Comparison of ENCODE assay signal across 17 mouse cellular contexts in the genomic region with DNA sequence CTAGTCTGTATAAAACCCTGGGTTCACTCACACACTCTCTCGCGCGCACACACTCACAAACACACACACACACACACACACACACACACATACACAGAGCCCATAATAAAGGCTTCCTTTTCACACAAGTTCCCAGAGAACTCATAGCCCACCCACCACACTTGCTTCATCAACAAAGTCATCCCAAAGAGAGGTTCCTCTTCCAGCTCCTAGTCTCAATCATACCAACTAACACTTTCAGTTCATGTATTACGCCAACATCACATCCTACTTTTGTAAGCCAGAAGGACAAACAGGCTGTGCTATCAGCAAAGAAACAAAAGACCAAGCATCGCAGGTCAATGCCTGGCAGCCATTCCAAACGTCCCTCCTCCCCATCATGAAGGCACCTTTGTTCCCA.
DNase-seq lines count a peak whose midpoint lies in the region; ATAC-seq and TF ChIP-seq lines count a peak whose summit lies in the region.
"Had no signal": no experiment of that assay in that cellular context is flagged by ENCODE, and none has a peak within 500 bp of the region (broad histone marks: within the 10 kb centered on the region; RNA-seq: fewer than 3 reads in every experiment).

No protein-coding gene starts in this region.

- no peak overlapping the region for H3K4me2 ChIP-seq in midbrain, embryonic 13.5 days (replicated peaks)
- H3K4me2 ChIP-seq: forebrain, embryonic 15.5 days; heart, embryonic 15.5 days; hindbrain, embryonic 12.5 days; limb, embryonic 12.5 days; lung, embryonic 14.5 days; neural tube, embryonic 12.5 days had no signal

- H3K36me3 ChIP-seq in liver, adult 2 months (ENCODE audit: control insufficient read depth, insufficient read depth, low read length) = no peaks in the 10 kb centered on the region
- H3K36me3 ChIP-seq in ES-Bruce4 (ENCODE audit: control insufficient read depth, insufficient read depth, low read length, poor library complexity, severe bottlenecking) = peaks cover 43% of the 10 kb centered on the region
- H3K36me3 ChIP-seq in midbrain, embryonic 13.5 days = no peaks in the 10 kb centered on the region
- H3K36me3 ChIP-seq: forebrain, embryonic 15.5 days; heart, embryonic 15.5 days; hindbrain, embryonic 12.5 days; neural tube, embryonic 12.5 days had no signal

- H3K4me1 ChIP-seq in liver, adult 2 months (ENCODE audit: control insufficient read depth, insufficient read depth, low read length) = peaks cover 9% of the 10 kb centered on the region
- peaks cover 3% of the 10 kb centered on the region for H3K4me1 ChIP-seq in ES-Bruce4 (ENCODE audit: control insufficient read depth, insufficient read depth, low read length)
- peaks cover 90% of the 10 kb centered on the region for H3K4me1 ChIP-seq in bone marrow macrophage, adult 2 months (ENCODE audit: control insufficient read depth, insufficient read depth, low read length)
- H3K4me1 ChIP-seq in midbrain, embryonic 13.5 days (replicated peaks) = peaks cover 3% of the 10 kb centered on the region

- H3K9me3 ChIP-seq in ES-Bruce4 (replicated peaks; ENCODE audit: control insufficient read depth, insufficient read depth, low read length, poor library complexity, severe bottlenecking) = peaks cover 64% of the 10 kb centered on the region
- H3K9me3 ChIP-seq in midbrain, embryonic 13.5 days = no peaks in the 10 kb centered on the region
- H3K9me3 ChIP-seq: embryonic facial prominence, embryonic 10.5 days; forebrain, embryonic 15.5 days; heart, embryonic 15.5 days; hindbrain, embryonic 12.5 days; limb, embryonic 12.5 days; neural tube, embryonic 12.5 days had no signal

- no peak for TF ChIP-seq POLR2A in liver, adult 2 months (IDR thresholded peaks at IDR 0.05; ENCODE audit: extremely low read depth, insufficient read depth, low read length)
- TF ChIP-seq POLR2A in ES-Bruce4 (IDR thresholded peaks at IDR 0.05; ENCODE audit: insufficient read depth, low read length) = no peak
- no peak for TF ChIP-seq POLR2A in bone marrow macrophage, adult 2 months (IDR thresholded peaks at IDR 0.05; ENCODE audit: borderline replicate concordance, low read depth, low read length)

- H3K9ac ChIP-seq in liver, adult 2 months (ENCODE audit: low read depth, low read length) = no peak overlapping the region
- no peak overlapping the region for H3K9ac ChIP-seq in ES-Bruce4 (ENCODE audit: low read depth, poor library complexity, severe bottlenecking)
- H3K9ac ChIP-seq in midbrain, embryonic 13.5 days (replicated peaks) = no peak overlapping the region
- H3K9ac ChIP-seq: forebrain, embryonic 15.5 days; heart, embryonic 15.5 days; hindbrain, embryonic 12.5 days; limb, embryonic 12.5 days; lung, embryonic 14.5 days; neural tube, embryonic 12.5 days had no signal

- H3K79me2 ChIP-seq in liver, adult 2 months (ENCODE audit: control insufficient read depth, insufficient read depth, low read length) = no peaks in the 10 kb centered on the region

- 62% methylated on average over 6 of the region's 6 CpGs for WGBS in liver, adult 2 months
- 78% methylated on average over 6 of the region's 6 CpGs for WGBS in midbrain, embryonic 13.5 days

- H3K27ac ChIP-seq in liver, adult 2 months (replicated peaks; ENCODE audit: insufficient read depth, low read depth, low read length) = no peak overlapping the region
- peak overlapping the region; percentile 92 for H3K27ac ChIP-seq in ES-Bruce4 (ENCODE audit: insufficient read depth, low read length)
- H3K27ac ChIP-seq in bone marrow macrophage, adult 2 months (ENCODE audit: insufficient read depth, low read depth, low read length) = peak overlapping the region; percentile 94
- no peak overlapping the region for H3K27ac ChIP-seq in midbrain, embryonic 13.5 days
- H3K27ac ChIP-seq: embryonic facial prominence, embryonic 10.5 days; forebrain, embryonic 15.5 days; hindbrain, embryonic 12.5 days; limb, embryonic 12.5 days; neural tube, embryonic 12.5 days had no signal

- no peaks in the 10 kb centered on the region for H3K27me3 ChIP-seq in liver, adult 2 months (ENCODE audit: control insufficient read depth, insufficient read depth, low read length)
- H3K27me3 ChIP-seq in ES-Bruce4 (ENCODE audit: control insufficient read depth, insufficient read depth, low read length, poor library complexity, severe bottlenecking) = no peaks in the 10 kb centered on the region
- no peaks in the 10 kb centered on the region for H3K27me3 ChIP-seq in midbrain, embryonic 13.5 days
- H3K27me3 ChIP-seq: forebrain, embryonic 15.5 days; heart, embryonic 15.5 days; hindbrain, embryonic 12.5 days; limb, embryonic 12.5 days; neural tube, embryonic 12.5 days had no signal

- no peak for TF ChIP-seq CTCF in liver, adult 2 months (IDR thresholded peaks at IDR 0.05; ENCODE audit: low read depth, low read length)
- TF ChIP-seq CTCF in ES-Bruce4 (IDR thresholded peaks at IDR 0.05; ENCODE audit: low read depth, low read length) = no peak
- TF ChIP-seq CTCF in bone marrow macrophage, adult 2 months (IDR thresholded peaks at IDR 0.05; ENCODE audit: low read depth, low read length) = no peak

- TF ChIP-seq EP300 in ES-Bruce4 (IDR thresholded peaks at IDR 0.05; ENCODE audit: insufficient read depth, low read depth, low read length) = no peak

- peak; percentile 60 for ATAC-seq in megakaryocyte progenitor cell, adult 5-6 weeks (replicated peaks; ENCODE audit: poor library complexity)
- no peak for ATAC-seq in midbrain, embryonic 13.5 days
- ATAC-seq in frontal cortex, adult (ENCODE audit: low TSS enrichment) = no peak
- ATAC-seq: forebrain, embryonic 15.5 days had no signal

- DNase-seq in liver, adult 2 months (ENCODE audit: extremely low read depth, low read depth, low spot score) = peak; percentile 39
- no peak for DNase-seq in liver
- DNase-seq: cerebellum, adult 11 months; cerebellum, postnatal 14 days; kidney, postnatal 14 days; lung, embryonic 14.5 days had no signal

- H3K4me3 ChIP-seq in liver, adult 2 months (ENCODE audit: insufficient read depth, low read depth, low read length) = no peak overlapping the region
- no peak overlapping the region for H3K4me3 ChIP-seq in ES-Bruce4 (ENCODE audit: low read depth, low read length)
- peak overlapping the region; percentile 29 for H3K4me3 ChIP-seq in bone marrow macrophage, adult 2 months (ENCODE audit: insufficient read depth, low read length)
- no peak overlapping the region for H3K4me3 ChIP-seq in midbrain, embryonic 13.5 days (replicated peaks)
- H3K4me3 ChIP-seq: embryonic facial prominence, embryonic 10.5 days; forebrain, embryonic 15.5 days; heart, embryonic 15.5 days; hindbrain, embryonic 12.5 days; limb, embryonic 12.5 days; neural tube, embryonic 12.5 days had no signal

Comparison
In these comparisons a context has a peak if more than half of its experiments do, and no peak if none do; other contexts are left out.
1. H3K27ac ChIP-seq: peak in ES-Bruce4 (single experiment) and bone marrow macrophage, adult 2 months (single experiment); none in liver, adult 2 months (single experiment) and midbrain, embryonic 13.5 days (single experiment).